Mouse (Mus musculus): ENCODE measurements around the gene Slc2a6. TPM values are rescaled to one million over a fixed set of nuclear protein-coding genes. Genes with fewer than 3 reads are reported as not detected.

The Slc2a6 gene
- total RNA-seq, 2 experiments from 2014 or later: 0.17 TPM; not detected in 1

Other genes with a start within 250 kb of the Slc2a6 start
- not detected for gene Abo, start 163.0 kb downstream of the Slc2a6 start, total RNA-seq (2021)
- gene Surf6, start 125.1 kb downstream of the Slc2a6 start, total RNA-seq (2021): 10 to 100 TPM; 11.6 to 12.1 TPM
- 10 to 100 TPM; 16.7 to 17.4 TPM for gene Med22, start 117.3 kb downstream of the Slc2a6 start, total RNA-seq (2021)
- 100 to 1,000 TPM; 278 to 285 TPM for gene Rpl7a, start 117.2 kb downstream of the Slc2a6 start, total RNA-seq (2021)
- gene Surf2, start 111.6 kb downstream of the Slc2a6 start, total RNA-seq (2021): 10 to 100 TPM; 11.5 to 12.5 TPM
- gene Surf1, start 111.5 kb downstream of the Slc2a6 start, total RNA-seq (2021): 10 to 100 TPM; 41.4 to 43.1 TPM
- gene Surf4, start 94.1 kb downstream of the Slc2a6 start, total RNA-seq (2021): 10 to 100 TPM; 69.8 to 70.0 TPM
- under 1 TPM in 1 of 2 experiments, not detected in 1; 0.24 TPM for gene Stkld1, start 94.0 kb downstream of the Slc2a6 start, total RNA-seq (2021)
- gene Rexo4, start 63.6 kb downstream of the Slc2a6 start, total RNA-seq (2021): 10 to 100 TPM; 14.4 to 14.7 TPM
- not detected for gene Adamts13, start 54.6 kb downstream of the Slc2a6 start, total RNA-seq (2021)
- 10 to 100 TPM; 31.2 to 34.2 TPM for gene Cacfd1, start 18.1 kb downstream of the Slc2a6 start, total RNA-seq (2021)
- gene Mymk, start 44.2 kb upstream of the Slc2a6 start, total RNA-seq (2021): under 1 TPM; 0.18 to 0.21 TPM
- 1 to 10 TPM; 2.7 to 6.9 TPM for gene Adamtsl2, start 51.4 kb upstream of the Slc2a6 start, total RNA-seq (2021)
- gene Fam163b, start 114.5 kb upstream of the Slc2a6 start, total RNA-seq (2021): not detected
- not detected for gene Dbh, start 137.2 kb upstream of the Slc2a6 start, total RNA-seq (2021)
- gene Sardh, start 220.3 kb upstream of the Slc2a6 start, total RNA-seq (2021): under 1 TPM; 0.82 to 0.85 TPM

All from gastrocnemius, adult 18-20 months (tissue).